Comparison of ENCODE assay signal across 13 mouse cellular contexts in genomic region chr8:104127160-104127883, GRCm38 (mm10). TPM values are rescaled to one million over a fixed set of nuclear protein-coding genes. Genes with fewer than 3 reads are reported as not detected.
DNase-seq lines count a peak whose midpoint lies in the region; ATAC-seq and TF ChIP-seq lines count a peak whose summit lies in the region.
"Had no signal": no experiment of that assay in that cellular context is flagged by ENCODE, and none has a peak within 500 bp of the region (broad histone marks: within the 10 kb centered on the region; RNA-seq: fewer than 3 reads in every experiment).

No protein-coding gene starts in this region.

- no peaks in the 10 kb centered on the region for H3K9me3 ChIP-seq in hindbrain, embryonic 11.5 days (ENCODE audit: control insufficient read depth, low read length)

- WGBS in hindbrain, embryonic 11.5 days, result 75% methylated on average over 4 of the region's 4 CpGs

- H3K27ac ChIP-seq in left cerebral cortex, adult 2 months, result peak overlapping the region; percentile 26; the same call in 1 of the 2 replicates
- H3K27ac ChIP-seq in hindbrain, embryonic 11.5 days (ENCODE audit: low read depth, low read length), result no peak overlapping the region

- intact Hi-C loops in left cerebral cortex, adult 2 months (cut with DNase I), result no loop called here

- H3K9ac ChIP-seq in hindbrain, embryonic 11.5 days (ENCODE audit: low read depth, low read length), result no peak overlapping the region

- DNase-seq in layer of hippocampus, adult 11-12 months (ENCODE audit: low spot score), result peak; percentile 60
- DNase-seq in layer of hippocampus, adult 9-10 months (ENCODE audit: low spot score), result no peak
- DNase-seq in left cerebral cortex, adult 2 months (ENCODE audit: extremely low spot score in 1 of 2, low spot score in 2 of 2), result peak; percentile 31 to 32
- DNase-seq in skeletal muscle tissue, adult 2 months (ENCODE audit: low read depth, low spot score), result peak; percentile 88
- DNase-seq in c-Kit-positive CD71-positive TER-119-positive erythroid progenitor cells, embryonic 14.5 days (ENCODE audit: low spot score), result no peak
- no peak for DNase-seq in kidney, adult 9 months
- DNase-seq in hindbrain, embryonic 11.5 days (ENCODE audit: low spot score), result no peak
- DNase-seq: adrenal gland, postnatal 10 days; embryo, embryonic 11 days; heart, adult 18-20 months; kidney, postnatal 10 days had no signal

- peak; percentile 92 for ATAC-seq in frontal cortex, adult (ENCODE audit: low TSS enrichment)
- ATAC-seq in hindbrain, embryonic 11.5 days (ENCODE audit: low FRiP score), result no peak

- TF ChIP-seq CTCF in left cerebral cortex, adult 2 months (IDR thresholded peaks at IDR 0.05), result no peak

- no peaks in the 10 kb centered on the region for H3K4me1 ChIP-seq in hindbrain, embryonic 11.5 days (replicated peaks; ENCODE audit: control insufficient read depth, insufficient read depth, low read length)

- no peak overlapping the region for H3K4me3 ChIP-seq in left cerebral cortex, adult 2 months
- H3K4me3 ChIP-seq in hindbrain, embryonic 11.5 days (ENCODE audit: low read depth, low read length), result no peak overlapping the region

- no peaks in the 10 kb centered on the region for H3K27me3 ChIP-seq in hindbrain, embryonic 11.5 days (ENCODE audit: control insufficient read depth, insufficient read depth, low read length)

- no peaks in the 10 kb centered on the region for H3K36me3 ChIP-seq in hindbrain, embryonic 11.5 days (ENCODE audit: control insufficient read depth, insufficient read depth, low read length)

- H3K4me2 ChIP-seq in hindbrain, embryonic 11.5 days (replicated peaks; ENCODE audit: low read depth, low read length), result no peak overlapping the region

RNA-seq across cellular contexts. Expression of gene Cdh5, which starts 25.9 kb away (rescaled TPM):
- 10 to 100 TPM; 11.7 to 12.0 TPM for total RNA-seq in left cerebral cortex, adult 2 months (2021)
- 15.5 and 15.9 TPM in 2 replicates for polyA plus RNA-seq in hindbrain, embryonic 11.5 days (2014; fragmentation: Nextera tagmentation; extraction: Ambion mirVana)
- total RNA-seq: MEL had no signal

RNA-seq across cellular contexts. Expression of gene Bean1, which starts 42.9 kb away (rescaled TPM):
- 10 to 100 TPM in 1 of 2 experiments, 1 to 10 TPM in 1; 9.3 to 12.2 TPM for total RNA-seq in left cerebral cortex, adult 2 months (2021)
- 0.71 and 0.88 TPM in 2 replicates for polyA plus RNA-seq in hindbrain, embryonic 11.5 days (2014; fragmentation: Nextera tagmentation; extraction: Ambion mirVana)
- total RNA-seq: MEL had no signal

Comparison
In these comparisons a context has a peak if more than half of its experiments do, and no peak if none do; other contexts are left out.
1. DNase-seq: peak in layer of hippocampus, adult 11-12 months (single experiment), left cerebral cortex, adult 2 months (2 of 2) and skeletal muscle tissue, adult 2 months (single experiment); none in layer of hippocampus, adult 9-10 months (single experiment), c-Kit-positive CD71-positive TER-119-positive erythroid progenitor cells, embryonic 14.5 days (single experiment), kidney, adult 9 months (single experiment) and hindbrain, embryonic 11.5 days (single experiment).